Mouse (Mus musculus): Measurements from ENCODE around the gene Tmem59.

- TF ChIP-seq POLR2A (IDR thresholded peaks at IDR 0.05; ENCODE audit: borderline replicate concordance, extremely low read depth, insufficient read depth, insufficient read length, poor library complexity, severe bottlenecking) (no peak), CTCF (IDR thresholded peaks at IDR 0.05; ENCODE audit: borderline replicate concordance, extremely low read depth, insufficient read depth, insufficient read length) (no peak)
These were observed 39.0 kb upstream of the Tmem59 start for GRCm38 (mm10) chr4:107138948-107139835.

Measured in brain, embryonic 14.5 days (tissue).